Mouse (Mus musculus): ENCODE measurements around the gene Cracr2b. TPM values are rescaled to one million over a fixed set of nuclear protein-coding genes. Genes with fewer than 3 reads are reported as not detected.

Gene Cracr2b
- polyA plus RNA-seq, 1 experiment from 2014 or later: 8.5 TPM

GRCm38 (mm10) chr7:141486239-141486638, 25.3 kb downstream of the Cracr2b start:
- 89% methylated on average over 1 of the region's 1 CpGs for WGBS

GRCm38 (mm10) chr7:141487141-141487540, 26.2 kb downstream of the Cracr2b start:
- H3K4me3 ChIP-seq: no peak overlapping the region

More at GRCm38 (mm10) chr7:141486239-141486638, 25.3 kb downstream of the Cracr2b start:
- no peak overlapping the region for H3K27ac ChIP-seq (replicated peaks)
- H3K4me2 ChIP-seq (replicated peaks): no peak overlapping the region
- no peak overlapping the region for H3K9ac ChIP-seq (replicated peaks)
- no peaks in the 10 kb centered on the region for H3K36me3 ChIP-seq
- no peak for ATAC-seq (replicated peaks)
- H3K27me3 ChIP-seq: no peaks in the 10 kb centered on the region; the same call in 1 of the 2 replicates
- H3K4me1 ChIP-seq: peaks cover 29% of the 10 kb centered on the region
- no peaks in the 10 kb centered on the region for H3K9me3 ChIP-seq
- no peak overlapping the region for H3K4me3 ChIP-seq

DNA sequence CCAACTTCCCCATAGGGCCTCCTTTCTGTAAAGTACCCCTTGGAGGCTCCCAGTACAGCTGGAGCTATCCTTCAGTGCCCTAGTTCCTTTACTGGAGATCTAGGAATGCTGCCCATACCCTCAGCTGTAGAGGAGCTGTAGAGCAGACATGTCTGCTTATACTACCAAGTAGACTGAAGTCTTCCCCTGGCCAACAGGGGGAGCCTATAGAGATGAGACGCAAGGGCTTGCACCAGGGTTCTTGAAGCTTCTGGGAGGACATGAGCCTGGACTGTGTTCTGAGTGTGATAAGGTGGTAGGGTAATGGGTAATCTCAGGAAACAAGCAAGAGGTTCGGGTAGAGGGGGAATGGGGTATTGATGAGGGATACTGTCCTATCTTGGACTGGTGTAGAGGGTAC, 30.3 kb downstream of the Cracr2b start:
- Histone ChIP-seq H3K4me2 (replicated peaks) (no peak overlapping the region), H3K9ac (replicated peaks) (no peak overlapping the region), H3K4me3 (no peak overlapping the region), H3K36me3 (no peaks in the 10 kb centered on the region), H3K27me3 (no peaks in the 10 kb centered on the region), H3K4me1 (no peaks in the 10 kb centered on the region), H3K9me3 (no peaks in the 10 kb centered on the region), H3K27ac (replicated peaks) (no peak overlapping the region)
- no peak for ATAC-seq (replicated peaks)
- WGBS: 89% methylated on average over 2 of the region's 2 CpGs

More at GRCm38 (mm10) chr7:141487141-141487540, 26.2 kb downstream of the Cracr2b start:
- peaks cover 20% of the 10 kb centered on the region for H3K4me1 ChIP-seq
- no peaks in the 10 kb centered on the region for H3K36me3 ChIP-seq
- H3K27ac ChIP-seq (replicated peaks): no peak overlapping the region
- no peak overlapping the region for H3K9ac ChIP-seq (replicated peaks)
- no peaks in the 10 kb centered on the region for H3K9me3 ChIP-seq
- H3K27me3 ChIP-seq: no peaks in the 10 kb centered on the region; the same call in 1 of the 2 replicates
- H3K4me2 ChIP-seq (replicated peaks): no peak overlapping the region
- ATAC-seq (replicated peaks): no peak
- WGBS: 82% methylated on average over 7 of the region's 7 CpGs

DNA sequence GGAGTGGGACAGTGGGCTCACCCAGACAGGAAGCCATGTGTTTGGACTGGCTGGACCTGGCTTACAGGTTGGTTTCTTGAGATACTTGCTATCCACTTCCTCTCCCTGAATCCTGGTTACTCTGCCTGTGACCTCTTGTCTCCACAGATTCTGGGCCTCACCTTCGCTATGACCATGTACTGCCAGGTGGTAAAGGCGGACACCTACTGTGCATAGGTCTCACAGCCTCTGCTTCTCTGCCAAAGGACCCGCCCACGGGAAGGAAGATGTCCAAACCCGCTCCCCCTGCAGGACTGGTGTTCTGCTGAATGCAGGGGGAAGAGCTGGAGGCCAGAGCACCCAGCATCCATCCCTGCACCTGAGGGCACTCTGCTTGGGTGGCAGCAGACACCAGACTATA, 31.8 kb downstream of the Cracr2b start:
- 92% methylated on average over 5 of the region's 5 CpGs for WGBS
- Histone ChIP-seq H3K27me3 (no peaks in the 10 kb centered on the region), H3K4me2 (replicated peaks) (no peak overlapping the region), H3K4me3 (no peak overlapping the region), H3K36me3 (no peaks in the 10 kb centered on the region), H3K9me3 (no peaks in the 10 kb centered on the region), H3K27ac (replicated peaks) (no peak overlapping the region), H3K9ac (replicated peaks) (no peak overlapping the region), H3K4me1 (no peaks in the 10 kb centered on the region)
- no peak for ATAC-seq (replicated peaks)

DNA sequence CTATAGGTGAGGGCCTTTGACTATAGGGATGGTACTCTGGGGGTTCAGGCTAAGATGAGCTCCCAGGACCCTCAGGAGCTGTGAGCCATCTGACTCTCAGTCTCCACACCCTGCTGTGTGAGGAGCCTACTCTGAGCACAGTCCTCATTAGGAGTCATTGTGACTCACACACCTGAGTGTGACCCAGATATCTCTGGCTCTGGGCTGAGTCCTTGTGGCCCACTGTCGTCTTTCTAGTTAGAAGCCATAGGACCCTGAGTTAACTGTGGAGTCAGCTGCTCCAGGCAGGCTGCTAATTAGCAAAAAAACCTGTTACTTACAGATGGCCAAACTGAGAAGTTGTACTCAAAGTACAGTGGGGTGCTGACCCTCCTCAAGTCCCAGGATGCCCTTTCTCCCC, 32.8 kb downstream of the Cracr2b start:
- Histone ChIP-seq H3K9me3 (no peaks in the 10 kb centered on the region), H3K9ac (replicated peaks) (no peak overlapping the region), H3K27ac (replicated peaks) (no peak overlapping the region), H3K27me3 (no peaks in the 10 kb centered on the region), H3K4me2 (replicated peaks) (no peak overlapping the region), H3K4me3 (no peak overlapping the region), H3K36me3 (0 out of 2 replicates have a peak, but pooled peaks cover 3% of the 10 kb centered on the region), H3K4me1 (no peaks in the 10 kb centered on the region)
- no peak for ATAC-seq (replicated peaks)
- WGBS: 84% methylated on average over 1 of the region's 1 CpGs

- no peak for ATAC-seq (replicated peaks)
- Histone ChIP-seq H3K27ac (replicated peaks) (no peak overlapping the region), H3K4me3 (no peak overlapping the region), H3K4me2 (replicated peaks) (no peak overlapping the region), H3K4me1 (no peaks in the 10 kb centered on the region), H3K27me3 (no peaks in the 10 kb centered on the region), H3K9ac (replicated peaks) (no peak overlapping the region), H3K36me3 (0 out of 2 replicates have a peak, but pooled peaks cover 3% of the 10 kb centered on the region), H3K9me3 (no peaks in the 10 kb centered on the region)
- 81% methylated on average over 2 of the region's 2 CpGs for WGBS
Measured at GRCm38 (mm10) chr7:141495379-141495778, 34.5 kb downstream of the Cracr2b start.

- Histone ChIP-seq H3K9me3 (no peaks in the 10 kb centered on the region), H3K36me3 (0 out of 2 replicates have a peak, but pooled peaks cover 3% of the 10 kb centered on the region), H3K4me3 (no peak overlapping the region), H3K27ac (replicated peaks) (no peak overlapping the region), H3K27me3 (no peaks in the 10 kb centered on the region), H3K9ac (replicated peaks) (no peak overlapping the region), H3K4me2 (replicated peaks) (no peak overlapping the region), H3K4me1 (no peaks in the 10 kb centered on the region)
- 92% methylated on average over 4 of the region's 4 CpGs for WGBS
- no peak for ATAC-seq (replicated peaks)
Measured at GRCm38 (mm10) chr7:141495940-141496339, 35.0 kb downstream of the Cracr2b start.

DNA sequence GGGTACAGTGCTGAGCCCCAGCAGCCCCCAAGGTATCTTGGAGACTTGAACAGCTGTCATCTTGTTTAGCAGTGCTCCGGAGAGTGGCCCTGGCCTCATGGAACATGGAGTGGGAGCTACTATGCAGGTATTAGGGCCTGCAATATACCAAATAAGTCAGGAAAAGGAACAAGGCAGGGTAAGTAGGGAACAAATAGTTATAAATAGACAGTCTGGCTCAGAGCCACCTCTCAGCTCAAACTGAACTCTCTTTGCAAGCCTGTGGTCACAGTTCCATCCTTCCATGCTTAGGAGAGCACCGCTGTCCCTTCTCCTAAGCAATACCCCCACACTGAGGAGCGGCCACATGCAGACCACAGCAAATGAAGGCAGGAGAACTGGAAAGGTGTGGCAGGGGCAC, 36.7 kb downstream of the Cracr2b start:
- 0 out of 2 replicates have a peak, but pooled peaks cover 3% of the 10 kb centered on the region for H3K36me3 ChIP-seq
- H3K9me3 ChIP-seq: no peaks in the 10 kb centered on the region
- no peak overlapping the region for H3K4me2 ChIP-seq (replicated peaks)
- 88% methylated on average over 3 of the region's 3 CpGs for WGBS
- ATAC-seq (replicated peaks): no peak
- H3K27ac ChIP-seq (replicated peaks): no peak overlapping the region
- no peak overlapping the region for H3K9ac ChIP-seq (replicated peaks)
- H3K27me3 ChIP-seq: no peaks in the 10 kb centered on the region
- no peaks in the 10 kb centered on the region for H3K4me1 ChIP-seq
- no peak overlapping the region for H3K4me3 ChIP-seq

GRCm38 (mm10) chr7:141501820-141502555, 41.1 kb downstream of the Cracr2b start:
- Histone ChIP-seq H3K27ac (replicated peaks) (no peak overlapping the region), H3K27me3 (no peaks in the 10 kb centered on the region), H3K4me3 (no peak overlapping the region), H3K9me3 (no peaks in the 10 kb centered on the region), H3K36me3 (peaks cover 5% of the 10 kb centered on the region; the same call in 1 of the 2 replicates), H3K9ac (replicated peaks) (no peak overlapping the region), H3K4me1 (no peaks in the 10 kb centered on the region), H3K4me2 (replicated peaks) (no peak overlapping the region)
- ATAC-seq (replicated peaks): no peak
- 88% methylated on average over 7 of the region's 7 CpGs for WGBS

GRCm38 (mm10) chr7:141502556-141502905, 41.6 kb downstream of the Cracr2b start:
- Histone ChIP-seq H3K4me1 (no peaks in the 10 kb centered on the region), H3K9me3 (no peaks in the 10 kb centered on the region), H3K36me3 (peaks cover 5% of the 10 kb centered on the region; the same call in 1 of the 2 replicates), H3K27ac (replicated peaks) (no peak overlapping the region), H3K4me3 (no peak overlapping the region), H3K4me2 (replicated peaks) (no peak overlapping the region), H3K9ac (replicated peaks) (no peak overlapping the region), H3K27me3 (no peaks in the 10 kb centered on the region)
- no peak for ATAC-seq (replicated peaks)
- 92% methylated on average over 5 of the region's 5 CpGs for WGBS

- Histone ChIP-seq H3K27ac (replicated peaks) (no peak overlapping the region), H3K9me3 (no peaks in the 10 kb centered on the region), H3K9ac (replicated peaks) (no peak overlapping the region), H3K36me3 (peaks cover 8% of the 10 kb centered on the region; the same call in 1 of the 2 replicates), H3K27me3 (no peaks in the 10 kb centered on the region), H3K4me1 (no peaks in the 10 kb centered on the region), H3K4me3 (no peak overlapping the region), H3K4me2 (replicated peaks) (no peak overlapping the region)
- 66% methylated on average over 2 of the region's 2 CpGs for WGBS
- ATAC-seq (replicated peaks): no peak
Measured at GRCm38 (mm10) chr7:141506278-141506677, 45.4 kb downstream of the Cracr2b start.

GRCm38 (mm10) chr7:141508160-141508559, 47.3 kb downstream of the Cracr2b start:
- Histone ChIP-seq H3K4me1 (no peaks in the 10 kb centered on the region), H3K27ac (replicated peaks) (no peak overlapping the region), H3K4me3 (no peak overlapping the region), H3K9ac (replicated peaks) (no peak overlapping the region), H3K4me2 (replicated peaks) (no peak overlapping the region), H3K9me3 (no peaks in the 10 kb centered on the region), H3K27me3 (no peaks in the 10 kb centered on the region), H3K36me3 (peaks cover 6% of the 10 kb centered on the region; the same call in 1 of the 2 replicates)
- ATAC-seq (replicated peaks): no peak

GRCm38 (mm10) chr7:141510196-141510595, 49.3 kb downstream of the Cracr2b start:
- Histone ChIP-seq H3K27ac (replicated peaks) (no peak overlapping the region), H3K27me3 (no peaks in the 10 kb centered on the region), H3K9me3 (no peaks in the 10 kb centered on the region), H3K9ac (replicated peaks) (no peak overlapping the region), H3K4me3 (no peak overlapping the region), H3K4me2 (replicated peaks) (no peak overlapping the region), H3K4me1 (no peaks in the 10 kb centered on the region), H3K36me3 (peaks cover 11% of the 10 kb centered on the region; the same call in 1 of the 2 replicates)
- WGBS: 90% methylated on average over 5 of the region's 5 CpGs
- ATAC-seq (replicated peaks): no peak
